Mouse (Mus musculus): Measurements from ENCODE around the gene Cxcl16.
A peak's percentile ranks its signal among the peaks of the same experiment; 100 is the strongest.
"Not testable (repeated sequence)": the region's sequence is repeated elsewhere in the genome, so short reads cannot be mapped to it uniquely, and the experiment has no call there.

Cxcl16 gene

DNA sequence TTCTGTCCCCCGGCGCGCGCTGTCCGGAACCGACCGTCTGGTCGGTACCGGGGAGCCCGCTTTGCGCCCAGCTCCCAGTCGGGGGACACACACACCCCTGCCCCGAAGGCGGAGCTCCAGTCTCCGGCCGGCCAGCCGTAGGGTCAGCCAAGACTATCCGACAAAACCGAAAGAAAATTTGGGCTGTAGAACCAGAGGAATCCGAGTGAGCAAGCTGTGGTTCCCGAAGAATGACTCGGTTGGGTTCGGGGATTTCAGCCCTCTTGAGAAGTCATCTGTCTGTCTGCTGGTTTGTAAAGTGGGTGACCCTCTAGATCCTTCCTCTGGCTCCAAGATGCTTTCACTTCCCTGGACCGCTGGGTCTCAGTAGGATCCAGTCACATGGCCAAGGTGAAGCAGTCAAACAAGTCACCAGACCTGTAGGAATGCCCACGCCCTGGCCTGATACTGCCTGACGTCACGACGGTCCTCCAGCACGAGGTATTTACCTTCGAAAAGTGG is at the start of gene Cxcl16:
TSS of gene Cxcl16 (minus strand) at position 384 of the 501 bp plus-strand sequence.
- no peak for DNase-seq (ENCODE audit: low spot score in 2 of 2)

DNA sequence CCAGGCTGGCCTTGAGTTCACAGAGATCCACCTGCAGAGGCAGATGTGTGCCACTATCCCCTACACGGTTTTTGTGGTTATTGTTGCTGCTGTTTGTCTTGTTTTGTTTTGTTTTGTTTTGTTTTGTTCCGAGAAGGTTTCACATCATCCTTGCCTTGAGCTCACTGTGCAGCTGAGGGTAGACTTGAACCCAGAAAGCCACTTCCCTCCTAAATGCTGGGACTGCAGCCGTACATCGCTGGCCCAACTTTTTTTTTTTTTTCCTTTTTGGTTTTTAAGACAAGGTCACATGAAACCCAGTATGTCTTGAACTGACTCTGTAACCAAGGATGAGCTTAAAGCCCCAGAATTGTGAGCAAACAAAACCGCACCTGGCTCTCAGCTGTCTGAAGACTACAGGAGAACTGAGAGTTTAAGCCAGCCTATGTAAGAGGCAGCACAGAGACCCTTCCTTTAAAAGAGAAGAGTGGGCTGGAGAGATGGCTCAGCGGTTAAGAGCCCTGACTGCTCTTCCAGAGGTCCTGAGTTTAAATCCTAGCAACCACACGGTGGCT is 47.3 kb upstream of the Cxcl16 start:
- DNase-seq (ENCODE audit: low spot score in 2 of 2), result no peak

DNA sequence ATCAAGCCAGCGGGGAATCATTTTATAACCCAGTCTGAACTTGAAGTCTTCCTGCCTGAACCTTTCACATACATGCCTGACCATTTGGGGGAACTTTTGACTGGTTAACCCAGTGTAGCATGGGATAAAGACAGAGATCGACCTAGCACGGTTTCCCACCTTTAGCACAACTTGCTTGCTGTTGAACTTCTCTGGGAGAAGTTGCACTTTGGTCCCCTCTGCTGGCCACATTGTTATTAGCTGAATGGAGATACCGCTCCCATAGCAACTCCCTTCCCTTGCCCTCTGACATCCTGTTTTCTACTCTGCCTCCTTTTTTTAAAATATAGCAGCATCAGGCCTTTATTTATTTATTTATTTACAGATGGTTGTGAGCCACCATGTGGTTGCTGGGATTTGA is 46.6 kb upstream of the Cxcl16 start:
- peak; percentile 45 to 78 for DNase-seq (ENCODE audit: low spot score in 2 of 2)

DNA sequence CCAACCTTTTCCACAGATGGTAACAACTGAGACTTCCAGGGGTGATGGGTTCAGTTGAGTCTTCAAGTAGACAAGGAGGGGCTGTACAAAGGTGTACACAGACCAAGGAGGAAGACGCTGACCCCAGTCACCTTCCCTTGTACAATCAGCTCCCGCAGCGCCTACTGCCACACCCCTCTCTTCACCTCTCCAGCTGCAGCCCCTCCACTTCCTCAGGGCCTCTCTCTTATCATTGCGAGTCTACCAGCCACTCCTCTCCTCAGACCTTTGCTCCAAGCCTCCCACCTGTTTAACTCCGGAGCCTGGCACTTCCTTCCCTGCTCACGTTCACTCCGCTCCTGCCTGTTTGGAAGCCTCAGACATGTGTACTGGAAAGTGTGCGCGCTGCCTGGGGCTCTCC is 45.2 kb upstream of the Cxcl16 start, which contains the start of gene Tm4sf5:
TSS of gene Tm4sf5 (plus strand) at position 275 of the 400 bp plus-strand sequence.
- DNase-seq (ENCODE audit: low spot score in 2 of 2), result no peak

DNA sequence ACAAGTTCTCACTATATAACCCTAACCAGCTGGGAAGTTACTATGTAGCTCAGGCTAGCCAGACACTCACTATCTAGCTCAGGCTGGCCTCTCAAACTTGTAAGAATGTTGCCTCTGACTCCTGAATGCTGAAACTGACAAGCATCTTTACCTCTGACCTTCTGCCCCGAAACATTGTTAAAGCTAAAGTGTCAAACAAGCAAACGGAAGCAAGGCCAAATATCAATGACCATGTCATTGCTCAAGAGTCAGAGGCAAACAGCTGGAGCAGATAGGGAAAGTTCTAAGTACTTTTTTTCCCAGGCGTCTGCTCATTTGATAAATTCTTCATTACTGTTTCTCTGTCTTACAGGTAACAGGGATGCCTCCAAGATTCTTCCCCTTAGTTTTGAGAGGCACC is 42.2 kb upstream of the Cxcl16 start:
- DNase-seq (ENCODE audit: low spot score in 2 of 2), result no peak

DNA sequence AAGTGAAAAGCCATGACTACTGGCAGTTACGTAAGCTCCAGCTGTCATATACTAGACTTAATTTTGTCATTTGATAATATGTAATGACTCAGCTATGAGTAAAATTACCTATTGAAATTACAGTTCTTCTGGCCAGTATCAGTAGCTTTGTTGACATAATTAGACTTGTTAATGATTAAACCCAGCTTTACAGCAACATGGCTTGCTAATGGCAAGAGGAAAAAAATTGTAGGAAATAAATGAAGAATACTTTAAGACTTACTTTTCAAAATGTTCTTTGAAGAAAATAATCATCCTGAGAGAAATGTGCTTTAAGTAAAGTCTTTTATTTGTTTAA is 40.7 kb upstream of the Cxcl16 start:
- DNase-seq (ENCODE audit: low spot score in 2 of 2), result no peak

DNA sequence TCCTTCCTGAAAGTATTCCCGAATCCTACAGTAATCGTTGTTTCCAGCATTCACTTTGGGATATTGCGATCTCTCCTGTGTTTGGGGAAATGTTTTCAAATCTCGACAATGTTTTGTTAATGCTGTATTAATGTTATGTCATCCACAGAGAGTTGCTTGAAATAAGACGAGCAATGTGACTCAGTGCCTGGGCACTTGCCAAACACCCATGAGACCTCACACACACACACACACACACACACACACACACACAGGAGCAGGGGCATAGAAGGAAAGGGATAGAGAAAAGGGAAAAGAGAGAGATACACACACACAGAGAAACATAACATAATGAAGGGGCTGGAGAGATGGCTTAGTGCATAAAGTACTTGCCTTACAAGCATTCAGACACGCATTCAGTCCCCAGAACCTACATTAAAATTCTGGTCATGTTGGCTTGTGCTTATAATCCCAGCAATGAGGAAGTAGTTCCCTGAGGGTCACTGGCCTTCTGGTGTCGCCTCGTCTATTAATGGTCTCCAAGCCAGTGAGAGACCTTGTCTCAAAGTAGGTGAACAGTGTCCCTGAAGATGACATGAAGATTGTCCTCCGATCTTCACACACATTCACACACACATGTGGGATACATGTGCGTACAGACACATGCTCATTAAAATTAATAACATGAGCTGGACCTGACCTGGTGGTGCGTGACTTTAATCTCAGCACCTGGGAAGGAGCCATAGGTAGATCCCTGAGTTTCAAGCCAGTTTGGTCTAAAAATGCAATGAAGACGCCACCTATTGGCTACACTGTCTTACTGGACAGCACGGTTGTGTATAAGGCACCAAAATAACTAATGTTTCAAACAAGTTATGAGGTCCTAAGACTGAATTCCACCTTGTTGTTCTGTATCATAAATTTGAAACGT is 40.0 kb upstream of the Cxcl16 start:
- no peak for DNase-seq (ENCODE audit: low spot score in 2 of 2)

DNA sequence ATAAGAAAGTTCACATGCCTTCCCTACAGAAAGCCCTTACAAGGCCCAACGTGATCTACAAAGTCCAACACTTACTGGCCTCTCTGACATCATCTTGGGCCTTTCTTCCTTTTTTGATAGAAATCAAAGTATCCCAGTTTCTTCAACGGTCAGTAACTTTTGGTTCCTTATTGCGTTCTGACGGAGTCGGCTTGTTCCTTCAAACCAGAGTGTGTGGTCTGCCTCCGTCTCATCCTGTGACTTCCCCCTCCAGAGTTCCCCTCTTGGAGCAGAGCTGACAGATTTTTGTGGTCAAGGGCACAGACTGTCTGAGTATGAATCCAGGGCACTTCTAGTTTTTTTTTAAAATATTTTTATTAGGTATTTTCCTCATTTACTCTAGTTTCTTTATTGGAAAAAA is 29.9 kb upstream of the Cxcl16 start:
- no peak for DNase-seq (ENCODE audit: low spot score in 2 of 2)

DNA sequence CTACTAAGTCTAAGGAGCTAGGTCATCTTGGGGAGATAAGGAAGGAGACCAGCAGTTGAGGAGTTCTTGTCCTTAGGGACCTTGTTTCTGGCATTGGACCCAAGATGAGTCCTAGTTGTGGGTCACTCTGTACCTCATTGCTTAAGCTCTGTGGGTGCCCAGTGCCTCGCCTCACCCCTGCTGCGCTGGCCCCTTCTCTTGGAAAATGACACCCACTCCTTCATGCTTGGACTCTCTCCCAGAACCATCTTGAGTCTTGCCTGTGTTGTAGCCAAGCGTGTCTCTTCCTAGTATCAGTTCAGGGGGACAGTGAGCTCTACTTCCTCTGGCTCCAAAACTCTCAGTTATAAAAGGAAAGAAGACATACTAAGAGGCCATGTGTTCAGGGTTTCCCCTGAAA is 29.4 kb upstream of the Cxcl16 start:
- DNase-seq (ENCODE audit: low spot score in 2 of 2), result no peak

DNA sequence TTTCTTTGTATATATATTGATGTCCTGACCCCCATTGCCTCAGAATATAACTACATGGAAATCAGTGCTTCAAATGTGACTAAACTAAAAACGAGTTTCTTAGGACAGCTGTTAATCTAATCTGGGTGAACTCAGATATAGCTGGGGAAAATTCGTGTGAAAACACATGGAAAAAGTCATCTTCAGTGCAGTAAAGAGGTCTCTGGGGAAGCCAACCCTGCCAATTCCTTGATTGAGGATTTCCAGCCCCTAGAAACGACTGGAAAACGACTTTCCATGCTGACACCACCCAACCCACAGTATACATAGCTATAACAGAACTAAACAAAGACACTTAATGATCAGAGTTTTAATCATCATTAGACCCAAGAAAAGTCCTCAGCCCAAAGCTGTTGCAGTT is 28.0 kb upstream of the Cxcl16 start:
- no peak for DNase-seq (ENCODE audit: low spot score in 2 of 2)

DNA sequence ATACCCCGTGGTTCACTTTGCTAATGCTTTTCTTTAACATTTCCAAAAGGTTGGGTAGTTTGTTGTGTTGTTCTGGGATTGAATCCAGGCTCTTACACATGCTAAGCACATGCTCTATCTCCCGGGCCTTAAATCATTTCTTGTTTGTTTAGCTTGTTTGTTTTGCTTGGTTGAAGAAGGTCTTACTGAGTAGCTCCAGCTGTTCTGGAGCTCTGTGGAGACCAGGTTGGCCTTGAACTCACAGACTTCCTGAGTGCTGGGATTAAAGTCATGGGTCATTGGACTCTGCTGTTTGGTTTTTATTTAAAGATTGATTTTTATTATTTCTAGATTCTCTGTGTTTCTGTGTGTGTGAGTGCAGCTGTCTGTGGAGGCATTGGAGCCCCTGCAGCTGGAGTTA is 25.7 kb upstream of the Cxcl16 start:
- no peak for DNase-seq (ENCODE audit: low spot score in 2 of 2)

DNA sequence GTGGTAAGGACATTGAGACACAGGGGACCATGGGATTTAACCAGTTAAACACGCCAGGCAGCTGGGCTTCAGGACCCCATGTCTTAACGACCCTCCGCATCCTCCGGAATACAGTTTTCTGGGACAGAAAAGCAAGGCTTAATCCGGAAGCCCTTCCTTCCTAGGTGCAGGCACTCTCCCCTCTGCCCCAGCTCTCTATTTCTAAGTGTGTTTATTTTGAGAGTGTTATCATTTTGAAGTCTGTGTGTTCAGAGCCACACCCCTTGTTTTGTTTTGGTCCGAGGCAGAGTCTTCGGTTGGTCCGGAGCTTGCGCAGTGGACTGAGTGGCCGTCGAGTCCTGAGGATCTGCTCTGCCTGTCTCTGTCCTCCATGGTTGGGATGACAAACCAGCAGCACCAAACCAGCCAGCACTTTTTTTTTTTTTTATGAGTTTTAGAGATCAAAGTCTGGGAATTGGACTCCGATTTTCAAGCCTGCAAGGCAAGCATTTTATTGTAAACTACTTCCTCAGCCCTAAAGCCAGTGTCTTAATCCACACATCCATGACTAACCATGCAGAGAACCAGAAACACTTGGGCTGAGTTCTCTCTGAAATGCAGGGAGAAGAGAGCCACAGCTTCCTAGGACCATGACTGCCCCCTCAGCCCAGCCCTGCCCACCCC is 15.2 kb upstream of the Cxcl16 start:
- no peak for DNase-seq (ENCODE audit: low spot score in 2 of 2)

DNA sequence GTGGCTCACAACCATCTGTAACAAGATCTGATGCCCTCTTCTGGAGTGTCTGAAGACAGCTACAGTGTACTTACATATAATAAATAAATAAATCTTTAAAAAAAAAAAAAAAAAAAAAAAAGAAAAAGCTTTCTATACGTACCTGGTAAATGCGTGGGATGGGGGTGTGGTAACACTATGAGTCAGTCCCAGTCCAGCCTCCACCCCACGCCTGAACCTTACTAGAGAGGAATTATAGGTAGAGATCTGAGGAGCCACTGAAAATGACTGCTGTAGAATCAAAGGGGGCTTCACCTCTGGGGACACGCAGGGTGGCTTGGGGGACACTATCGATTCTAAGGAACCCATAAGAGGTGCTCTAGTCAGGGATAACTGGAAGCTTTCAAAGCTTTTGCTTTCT is 13.5 kb upstream of the Cxcl16 start:
- DNase-seq (ENCODE audit: low spot score in 2 of 2), result not testable (repeated sequence)

DNA sequence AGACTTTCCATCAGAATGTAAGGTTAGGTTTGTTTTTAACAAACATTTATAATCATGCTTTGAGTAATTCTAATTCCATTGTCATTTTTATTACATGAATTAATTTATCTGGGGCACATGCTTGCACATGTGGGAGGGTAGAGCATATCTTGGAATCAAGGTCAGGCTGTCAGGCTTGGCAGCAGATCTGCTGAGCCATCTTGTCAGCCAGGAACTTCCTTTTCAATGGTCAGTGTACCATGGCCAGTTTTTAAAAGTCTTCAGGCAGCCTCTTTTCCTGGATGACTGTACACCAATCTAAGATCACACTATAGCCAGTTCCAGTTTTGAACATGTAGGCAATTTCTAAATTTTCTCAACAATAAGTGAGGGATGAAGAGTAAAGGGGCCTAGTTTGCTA is 12.9 kb upstream of the Cxcl16 start:
- DNase-seq (ENCODE audit: low spot score in 2 of 2), result no peak

DNA sequence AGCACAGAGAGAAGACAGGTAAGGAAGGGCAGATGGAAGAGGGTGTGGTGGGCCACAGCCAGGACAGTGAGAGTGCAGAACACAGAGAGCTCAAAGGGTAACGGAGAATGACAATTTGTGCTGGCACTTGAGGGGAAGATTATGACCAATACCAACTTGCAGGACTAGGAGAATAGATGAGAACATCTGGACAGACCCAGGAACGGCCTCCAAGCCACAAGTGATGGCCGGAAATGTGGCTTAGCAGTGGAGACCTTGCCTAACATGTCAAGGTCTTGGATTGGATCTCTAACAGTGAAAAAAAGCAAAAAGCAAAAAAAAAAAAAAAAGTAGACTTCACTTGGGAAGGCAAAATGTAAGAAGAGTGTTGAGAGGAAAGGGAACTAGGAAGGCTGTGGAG is 10.0 kb upstream of the Cxcl16 start:
- no peak for DNase-seq (ENCODE audit: low spot score in 2 of 2)

DNA sequence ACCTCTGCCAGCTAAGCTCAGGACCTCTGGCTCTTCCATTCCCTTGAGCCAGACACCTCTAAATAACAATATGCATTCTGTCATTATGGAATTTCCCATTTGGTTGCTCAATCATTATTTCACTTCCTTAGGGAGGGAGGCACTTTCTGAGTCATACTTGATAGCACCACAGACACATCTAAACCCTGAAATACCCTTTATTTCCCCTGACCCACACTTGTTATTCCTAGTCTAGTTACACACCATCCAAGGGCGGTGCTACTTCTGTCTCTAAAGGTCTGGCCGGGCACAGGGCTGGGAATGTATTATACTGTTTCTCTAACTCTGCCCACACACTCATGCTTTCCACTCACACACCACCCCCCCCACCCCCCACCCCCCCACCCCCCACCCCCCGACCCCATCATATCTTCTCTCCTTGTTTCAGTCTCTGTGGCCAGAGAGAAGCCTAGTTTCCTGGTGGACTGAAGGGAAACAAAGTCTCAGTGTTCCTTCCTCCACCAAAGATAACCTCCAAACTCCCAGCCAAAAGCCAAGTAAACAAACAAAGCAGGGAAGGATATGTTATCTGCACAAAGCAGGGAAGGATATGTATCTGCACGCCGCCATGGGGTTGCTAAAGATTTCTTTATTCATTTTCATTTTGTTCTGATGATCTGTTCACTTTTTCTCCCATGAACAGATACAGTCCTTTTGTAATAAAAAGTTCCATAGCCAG is 8.3 kb upstream of the Cxcl16 start:
- no peak for DNase-seq (ENCODE audit: low spot score in 2 of 2)

DNA sequence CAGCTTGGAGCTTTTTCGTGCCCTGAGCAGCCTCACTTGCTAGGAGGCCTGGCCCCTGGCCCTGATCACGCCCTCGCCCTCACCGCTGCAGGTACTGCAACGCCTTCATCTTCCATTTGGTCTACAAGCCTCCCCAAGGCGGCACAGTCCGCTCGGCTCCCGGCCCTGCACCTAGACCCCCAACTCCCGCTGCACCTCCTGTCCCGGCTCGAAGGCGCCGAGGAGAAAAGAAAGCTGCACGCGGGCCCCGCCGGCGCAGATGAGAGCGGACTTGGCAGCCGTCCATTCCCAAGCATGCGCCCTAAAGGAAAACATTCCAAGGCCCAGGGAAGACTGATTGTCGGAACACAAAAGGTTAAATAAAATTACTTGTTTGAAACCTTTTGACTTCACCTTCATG is 6.0 kb upstream of the Cxcl16 start:
- DNase-seq (ENCODE audit: low spot score in 2 of 2), result no peak

DNA sequence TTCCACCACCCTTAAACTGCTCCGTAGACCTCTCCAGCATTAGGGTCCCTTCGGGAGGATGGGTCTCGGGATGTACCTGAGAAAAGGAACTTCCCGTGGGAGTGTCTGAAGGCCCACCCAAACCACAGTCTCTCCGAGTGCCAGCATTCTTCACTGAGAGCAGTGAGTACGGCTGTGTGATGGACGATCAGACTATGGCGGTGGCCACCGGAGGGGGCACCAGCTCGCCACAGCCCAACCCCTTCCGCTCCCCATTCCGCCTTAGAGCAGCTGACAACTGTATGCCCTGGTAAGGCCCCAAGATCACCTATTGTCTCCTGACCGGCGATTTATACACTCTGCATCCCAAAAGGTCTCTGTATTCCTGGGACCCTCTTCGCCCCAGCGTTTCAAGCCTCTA is 5.4 kb upstream of the Cxcl16 start:
- no peak for DNase-seq (ENCODE audit: low spot score in 2 of 2)

DNA sequence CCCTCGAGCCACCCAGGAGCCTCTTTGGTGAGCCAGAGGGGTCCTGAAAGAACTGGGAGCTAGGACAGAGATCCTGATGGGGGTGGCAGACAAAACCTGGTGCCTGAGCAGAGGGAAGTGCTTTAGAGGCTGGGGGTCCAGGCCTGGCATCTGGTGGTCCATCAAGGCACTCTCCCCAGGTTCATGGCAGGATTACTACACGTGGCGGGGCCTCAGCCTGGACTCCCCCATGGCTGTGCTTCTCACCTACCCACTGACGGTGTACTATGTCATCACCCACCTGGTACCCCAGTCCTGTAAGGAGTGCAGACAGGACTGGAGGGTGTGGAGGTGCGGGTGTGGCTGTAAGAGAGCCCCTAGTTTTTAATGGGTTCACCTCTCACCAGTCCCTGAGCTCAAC is 4.2 kb upstream of the Cxcl16 start:
- DNase-seq (ENCODE audit: low spot score in 2 of 2), result no peak

DNA sequence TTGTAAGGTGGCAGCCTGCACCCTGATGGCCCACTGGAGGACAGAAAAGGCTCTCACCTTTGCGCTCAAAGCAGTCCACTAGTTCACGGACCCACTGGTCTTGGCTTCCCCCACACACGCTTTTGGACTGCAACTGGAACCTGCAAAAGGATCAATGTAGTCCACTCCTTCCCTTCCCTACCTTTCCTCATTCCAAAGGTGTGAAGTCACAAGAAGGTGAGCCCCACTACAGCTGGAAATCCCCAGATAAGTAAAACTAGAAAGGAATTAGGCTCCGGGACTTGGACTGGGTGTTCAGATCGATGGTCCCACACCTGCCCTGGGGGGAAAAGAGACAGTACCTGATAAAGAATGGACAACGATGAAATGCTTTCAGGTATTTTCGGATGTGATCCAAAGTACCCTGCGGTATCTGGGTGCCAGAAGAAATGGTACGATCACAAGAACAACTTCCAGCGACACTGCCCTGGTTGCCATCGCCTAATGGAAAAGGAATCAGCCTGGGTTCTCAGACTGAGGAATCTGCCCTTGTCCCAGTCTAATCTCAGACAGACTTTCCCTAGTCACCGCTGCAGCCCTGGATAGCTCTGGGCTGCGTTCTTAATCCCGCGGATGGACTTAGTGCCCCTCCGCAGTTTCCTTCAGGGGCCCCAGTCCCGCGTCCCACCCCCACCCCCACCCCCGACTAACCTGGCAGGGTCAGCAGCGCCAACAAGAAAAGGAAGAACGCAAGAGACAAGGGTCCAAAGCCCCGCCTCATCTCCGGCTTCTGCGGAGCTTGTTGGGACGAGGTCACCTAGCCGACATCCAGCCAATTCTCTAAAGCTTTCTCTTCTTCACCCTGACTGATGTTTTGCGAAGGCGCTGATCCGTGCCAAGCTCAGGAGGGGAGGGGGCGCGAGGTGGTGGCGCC is 840 bp downstream of the Cxcl16 start, which contains the start of gene Zmynd15:
TSS of gene Zmynd15 (plus strand) at position 746 of the 913 bp plus-strand sequence.
- DNase-seq (ENCODE audit: low spot score in 2 of 2), result no peak
